Mouse (Mus musculus): ENCODE results near the gene Tmem132d. TPM values are rescaled to one million over a fixed set of nuclear protein-coding genes. Genes with fewer than 3 reads are reported as not detected.
"Not testable (repeated sequence)": the region's sequence is repeated elsewhere in the genome, so short reads cannot be mapped to it uniquely, and the experiment has no call there.

Tmem132d gene
- polyA plus RNA-seq, 1 experiment = not detected

GRCm38 (mm10) chr5:127755594-127755993 is 677.3 kb downstream of the Tmem132d start:
- Histone ChIP-seq H3K4me3 (ENCODE audit: insufficient read depth, poor library complexity, severe bottlenecking) (no peak overlapping the region), H3K27me3 (ENCODE audit: control insufficient read depth, insufficient read depth, insufficient read length) (no peaks in the 10 kb centered on the region), H3ac (ENCODE audit: control insufficient read depth, insufficient read length, low read depth) (no peak overlapping the region), H3K79me3 (ENCODE audit: low read depth) (no peaks in the 10 kb centered on the region), H3K79me2 (ENCODE audit: control insufficient read depth, insufficient read depth) (no peaks in the 10 kb centered on the region), H3K36me3 (ENCODE audit: control insufficient read depth, insufficient read depth) (no peaks in the 10 kb centered on the region)
- TF ChIP-seq CTCF (IDR thresholded peaks at IDR 0.05; ENCODE audit: control insufficient read depth, insufficient read depth, insufficient read length) (no peak), CEBPB (IDR thresholded peaks at IDR 0.05; ENCODE audit: low read depth) (no peak), MYOD1 (IDR thresholded peaks at IDR 0.05; ENCODE audit: control insufficient read depth, insufficient read length, low read depth) (no peak), USF1 (IDR thresholded peaks at IDR 0.05; ENCODE audit: low read depth) (no peak)

DNA sequence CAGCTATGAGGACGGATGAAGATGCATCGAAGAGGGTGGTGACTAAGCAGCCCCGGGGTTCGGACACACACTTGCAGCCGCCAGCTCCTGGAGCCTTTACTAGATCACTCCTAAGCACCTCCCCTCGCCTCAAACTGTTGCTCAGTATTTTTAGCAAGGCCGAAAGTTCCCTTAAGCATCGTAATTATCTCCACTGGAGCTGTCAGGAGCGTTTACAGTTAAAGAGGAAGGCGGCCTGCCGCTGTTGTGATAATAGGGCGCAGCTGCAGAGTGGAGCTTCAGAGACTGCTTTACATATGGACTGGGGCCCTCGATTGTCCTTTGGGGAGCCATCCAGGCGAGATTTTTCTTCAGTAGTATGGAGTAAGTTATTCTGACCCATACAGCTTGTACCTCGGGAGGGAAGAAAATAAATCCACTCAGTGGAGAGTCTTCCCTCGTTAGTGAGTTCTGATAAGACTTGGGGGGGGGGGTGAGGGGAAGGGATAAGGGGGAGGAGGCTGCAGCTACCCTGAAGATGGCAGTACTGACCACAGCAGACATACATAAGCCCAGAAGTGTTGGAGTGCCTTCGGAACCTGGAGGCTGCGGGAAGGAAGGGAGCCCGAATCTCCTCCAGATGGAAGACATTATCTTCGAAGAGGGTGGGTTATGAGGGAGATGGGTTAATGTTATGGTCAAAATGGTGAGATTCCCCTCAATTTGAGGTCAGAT is 681.5 kb downstream of the Tmem132d start:
- no peak for TF ChIP-seq MYOD1 (IDR thresholded peaks at IDR 0.05; ENCODE audit: control insufficient read depth, insufficient read length, low read depth)
- no peak for TF ChIP-seq MAX (IDR thresholded peaks at IDR 0.05)
- TF ChIP-seq CEBPB (IDR thresholded peaks at IDR 0.05; ENCODE audit: low read depth) = no peak
- no peak for TF ChIP-seq USF1 (IDR thresholded peaks at IDR 0.05; ENCODE audit: low read depth)
- TF ChIP-seq MYOG (IDR thresholded peaks at IDR 0.05; ENCODE audit: control insufficient read depth, extremely low read depth, insufficient read length) = no peak
- no peak for TF ChIP-seq CTCF (IDR thresholded peaks at IDR 0.05; ENCODE audit: control insufficient read depth, insufficient read depth, insufficient read length)
- no peak for TF ChIP-seq FOSL1 (IDR thresholded peaks at IDR 0.05; ENCODE audit: insufficient read depth, low read length, poor library complexity, severe bottlenecking)
- Histone ChIP-seq H3ac (ENCODE audit: control insufficient read depth, insufficient read length, low read depth) (no peak overlapping the region), H3K79me3 (ENCODE audit: low read depth) (no peaks in the 10 kb centered on the region), H3K4me3 (ENCODE audit: insufficient read depth, poor library complexity, severe bottlenecking) (no peak overlapping the region), H3K36me3 (ENCODE audit: control insufficient read depth, insufficient read depth) (no peaks in the 10 kb centered on the region), H3K27me3 (ENCODE audit: control insufficient read depth, insufficient read depth, insufficient read length) (no peaks in the 10 kb centered on the region), H3K79me2 (ENCODE audit: control insufficient read depth, insufficient read depth) (no peaks in the 10 kb centered on the region)

- H3ac ChIP-seq (ENCODE audit: control insufficient read depth, insufficient read length, low read depth); H3K79me2 ChIP-seq (ENCODE audit: control insufficient read depth, insufficient read depth); H3K27me3 ChIP-seq (ENCODE audit: control insufficient read depth, insufficient read depth, insufficient read length); H3K36me3 ChIP-seq (ENCODE audit: control insufficient read depth, insufficient read depth); H3K79me3 ChIP-seq (ENCODE audit: low read depth); H3K4me3 ChIP-seq (ENCODE audit: insufficient read depth, poor library complexity, severe bottlenecking): not testable (repeated sequence)
Measured at GRCm38 (mm10) chr5:127749540-127749939, 683.3 kb downstream of the Tmem132d start.

- H3K79me2 ChIP-seq (ENCODE audit: control insufficient read depth, insufficient read depth) = no peaks in the 10 kb centered on the region
- TF ChIP-seq CEBPB (IDR thresholded peaks at IDR 0.05; ENCODE audit: low read depth) (no peak), MYOG (IDR thresholded peaks at IDR 0.05; ENCODE audit: control insufficient read depth, extremely low read depth, insufficient read length) (no peak), MAX (IDR thresholded peaks at IDR 0.05) (no peak), CTCF (IDR thresholded peaks at IDR 0.05; ENCODE audit: control insufficient read depth, insufficient read depth, insufficient read length) (no peak), USF1 (IDR thresholded peaks at IDR 0.05; ENCODE audit: low read depth) (no peak), FOSL1 (IDR thresholded peaks at IDR 0.05; ENCODE audit: insufficient read depth, low read length, poor library complexity, severe bottlenecking) (no peak), MYOD1 (IDR thresholded peaks at IDR 0.05; ENCODE audit: control insufficient read depth, insufficient read length, low read depth) (no peak)
Measured at GRCm38 (mm10) chr5:127741331-127741730, 691.5 kb downstream of the Tmem132d start.

More at GRCm38 (mm10) chr5:127741331-127741730, 691.5 kb downstream of the Tmem132d start:
- Histone ChIP-seq H3K79me3 (ENCODE audit: low read depth) (no peaks in the 10 kb centered on the region), H3ac (ENCODE audit: control insufficient read depth, insufficient read length, low read depth) (no peak overlapping the region), H3K4me3 (ENCODE audit: insufficient read depth, poor library complexity, severe bottlenecking) (no peak overlapping the region), H3K27me3 (ENCODE audit: control insufficient read depth, insufficient read depth, insufficient read length) (no peaks in the 10 kb centered on the region), H3K36me3 (ENCODE audit: control insufficient read depth, insufficient read depth) (no peaks in the 10 kb centered on the region)

Other genes starting within 250 kb of the Tmem132d start
- not detected for gene Fzd10, start 167.8 kb upstream of the Tmem132d start, polyA plus RNA-seq (2012; fragmentation: generic; extraction: Trizol)